Mouse (Mus musculus) adrenal gland, adult (tissue): ENCODE measurements around the gene Abhd16b.
A peak's percentile ranks its signal among the peaks of the same experiment; 100 is the strongest.

Source experiments
- DNase-seq, 2 experiments: peaks; one replicate each; pipeline ENCODE4 v3.0.0; 2022 to 2023; ENCODE audit warnings: low spot score in 1 of 2; ENCODE audit not compliant: inconsistent age in 2 of 2

Gene Abhd16b

GRCm38 (mm10) chr2:181536410-181536809 lies 43.4 kb downstream of the Abhd16b start:
- no peak for DNase-seq

GRCm38 (mm10) chr2:181537444-181538047 lies 44.5 kb downstream of the Abhd16b start:
- peak in 1 of 2 experiments; percentile 51 for DNase-seq

DNA sequence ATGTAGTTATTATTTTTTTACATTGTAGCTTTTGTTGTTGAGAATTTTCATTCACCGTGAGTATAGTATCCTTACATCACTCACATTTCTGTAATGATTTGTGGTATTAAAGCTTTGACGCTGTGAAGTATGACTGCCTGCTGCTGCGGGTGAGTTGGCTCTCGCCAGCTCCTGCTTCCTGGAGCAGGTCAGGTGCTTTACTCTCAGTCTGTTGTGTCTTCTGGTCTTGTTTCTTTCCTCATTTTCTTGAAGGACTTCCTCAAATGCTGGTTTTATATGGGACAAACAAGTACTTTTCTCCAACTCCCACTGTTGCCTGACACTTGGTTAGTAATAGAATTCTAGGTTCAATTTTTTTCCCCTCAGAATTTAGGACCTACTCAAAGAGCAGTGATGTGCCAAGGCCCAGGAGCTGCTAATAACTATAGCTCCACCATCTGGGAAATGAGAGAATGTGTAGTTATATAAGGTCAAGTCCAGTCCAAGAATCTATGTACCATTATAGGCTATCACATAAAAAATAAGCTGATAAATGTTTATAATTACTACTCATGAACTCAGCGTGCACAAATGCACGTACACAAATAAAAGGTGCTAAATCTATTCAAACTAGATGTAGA lies 48.9 kb downstream of the Abhd16b start:
- DNase-seq: no peak
